Mouse (Mus musculus): ENCODE data around the gene Nkx3-2. TPM values are rescaled to one million over a fixed set of nuclear protein-coding genes. Genes with fewer than 3 reads are reported as not detected.

Nkx3-2 gene
- total RNA-seq, 4 experiments from 2014 or later = not detected

- DNase-seq (ENCODE audit: low spot score in 2 of 2) = no peak
Measured at GRCm38 (mm10) chr5:41762141-41762946, 2.0 kb downstream of the Nkx3-2 start.

DNA sequence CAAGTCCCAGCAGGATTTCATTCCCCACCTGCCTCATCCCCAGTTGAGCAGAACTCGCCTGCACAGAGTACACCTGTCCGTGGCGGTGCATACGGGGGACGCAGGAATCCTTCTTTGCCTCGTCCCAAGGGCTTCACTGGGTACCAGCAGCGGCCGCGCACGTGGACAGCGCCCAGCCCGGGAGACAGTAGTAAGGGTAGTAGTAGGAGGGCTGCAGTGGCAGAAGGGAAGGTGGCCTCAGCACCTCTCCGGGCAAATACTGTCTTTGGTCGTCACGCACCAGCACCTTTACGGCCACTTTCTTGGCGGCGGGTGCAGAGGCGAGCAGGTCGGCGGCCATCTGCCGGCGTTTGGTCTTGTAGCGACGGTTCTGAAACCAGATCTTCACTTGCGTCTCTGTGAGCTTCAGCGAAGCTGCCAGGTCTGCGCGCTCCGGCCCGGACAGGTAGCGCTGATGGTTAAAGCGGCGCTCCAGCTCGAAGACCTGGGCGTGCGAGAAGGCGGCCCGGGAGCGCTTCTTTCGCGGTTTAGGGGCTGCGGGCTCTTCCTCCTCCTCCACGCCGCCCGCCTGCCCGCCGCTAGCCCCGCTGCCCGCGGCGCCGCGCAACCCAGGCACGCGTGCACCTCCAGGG, 2.7 kb downstream of the Nkx3-2 start:
- no peak for DNase-seq (ENCODE audit: low spot score in 2 of 2)

DNA sequence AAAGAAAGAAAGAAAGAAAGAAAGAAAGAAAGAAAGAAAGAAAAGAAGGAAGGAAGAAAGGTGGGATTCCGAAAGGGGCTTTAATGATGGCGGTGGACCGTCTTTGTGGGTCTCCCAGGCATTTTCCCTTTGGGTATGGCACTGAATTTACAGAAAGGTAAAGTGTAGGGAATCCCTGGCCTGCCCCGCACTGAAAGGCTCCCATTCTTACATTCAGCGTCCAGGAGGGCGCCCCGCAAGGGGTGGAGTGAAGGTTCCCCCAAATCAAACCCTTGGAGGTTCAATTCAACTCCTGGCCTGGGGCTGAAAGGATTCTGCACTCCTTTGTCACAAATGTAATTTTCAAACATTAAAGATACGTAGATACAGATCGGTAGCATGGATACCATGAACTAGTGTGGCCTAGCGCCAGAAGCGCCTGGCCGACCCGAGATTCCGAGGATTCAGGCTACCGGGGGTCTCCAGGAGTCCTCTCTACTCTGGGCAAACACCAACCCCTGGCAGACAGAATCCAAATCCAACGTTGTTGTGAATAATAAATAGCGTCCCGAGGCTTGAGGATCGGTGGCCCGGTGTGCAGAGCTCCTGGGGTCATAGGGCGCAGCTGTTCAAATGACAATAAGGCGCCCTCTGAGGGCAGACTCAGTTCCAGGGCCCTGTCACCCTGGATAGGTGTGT, 3.3 kb downstream of the Nkx3-2 start:
- no peak for DNase-seq (ENCODE audit: low spot score in 2 of 2)

- no peak for DNase-seq (ENCODE audit: low spot score in 2 of 2)
Measured at GRCm38 (mm10) chr5:41760071-41760470, 4.2 kb downstream of the Nkx3-2 start.

DNA sequence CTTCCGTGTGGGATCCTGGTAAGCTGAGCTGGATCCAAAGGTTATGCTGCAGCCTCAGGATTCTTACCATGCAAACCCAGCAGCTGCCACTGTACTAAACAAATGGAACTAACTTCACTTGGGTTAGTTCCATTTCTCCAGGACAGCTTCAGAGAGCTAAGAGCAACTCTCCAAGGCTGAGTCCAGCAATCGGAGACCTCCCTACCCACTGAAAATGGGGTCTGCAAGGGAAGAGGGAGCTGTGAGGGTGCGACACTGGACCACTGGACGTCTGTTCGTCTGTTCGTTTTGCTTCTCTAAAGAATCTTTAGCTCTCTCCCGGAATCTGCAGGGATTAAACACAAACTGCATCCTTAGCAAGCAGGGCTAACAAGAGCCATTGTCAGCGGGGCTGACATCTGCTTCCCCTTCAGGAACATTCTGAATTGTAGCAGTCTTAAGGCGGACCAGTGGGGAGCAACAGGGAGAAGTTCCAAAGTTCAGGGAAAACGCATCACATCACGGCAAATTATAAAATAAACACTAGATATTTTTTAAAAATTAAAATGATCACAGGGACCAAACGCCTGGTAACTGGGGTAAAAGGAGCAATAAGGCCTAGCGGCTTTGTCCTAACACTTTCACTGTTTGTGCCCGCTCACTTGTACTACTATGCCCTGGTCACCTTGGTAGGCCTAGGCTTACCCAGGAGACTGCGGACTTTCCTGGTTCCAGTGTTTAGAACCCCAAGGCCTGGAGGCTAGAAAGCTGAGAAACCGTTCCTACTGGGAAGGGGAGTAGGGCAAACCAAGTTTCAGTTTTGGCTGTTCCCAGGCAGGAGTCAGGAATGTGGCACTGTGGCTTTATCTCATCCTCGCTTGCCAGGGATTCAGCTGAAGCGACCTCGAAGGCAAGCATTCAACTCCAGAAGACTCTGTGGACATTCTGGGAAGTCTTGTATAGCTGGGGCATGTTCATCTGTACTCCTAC, 5.3 kb downstream of the Nkx3-2 start:
- no peak for DNase-seq (ENCODE audit: low spot score in 2 of 2)

GRCm38 (mm10) chr5:41757338-41757737, 7.0 kb downstream of the Nkx3-2 start:
- DNase-seq (ENCODE audit: low spot score in 2 of 2) = no peak

- DNase-seq (ENCODE audit: low spot score in 2 of 2) = no peak
Measured at GRCm38 (mm10) chr5:41756396-41756795, 7.9 kb downstream of the Nkx3-2 start.

GRCm38 (mm10) chr5:41755373-41755960, 8.8 kb downstream of the Nkx3-2 start:
- DNase-seq (ENCODE audit: low spot score in 2 of 2) = no peak

DNA sequence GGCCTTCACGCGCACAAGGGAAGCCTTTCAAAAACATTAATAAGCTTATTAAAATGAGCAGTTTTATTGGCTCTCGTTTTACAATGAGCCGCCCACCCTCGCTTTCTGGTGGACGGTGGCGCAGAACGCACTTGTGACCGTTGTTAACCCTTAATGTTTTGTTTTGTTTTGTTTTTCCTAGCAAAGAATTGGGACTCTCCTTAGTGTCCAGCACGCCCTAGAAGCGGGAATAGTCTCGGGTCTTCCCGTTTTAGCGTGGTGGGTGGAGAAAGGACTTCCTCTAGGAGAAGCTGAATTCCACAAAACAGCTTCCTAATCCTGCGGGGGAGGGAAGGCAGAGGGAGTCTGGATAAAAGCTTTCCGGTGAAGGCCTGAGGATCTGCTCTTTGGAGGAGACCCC, 9.5 kb downstream of the Nkx3-2 start:
- DNase-seq (ENCODE audit: low spot score in 2 of 2) = no peak

DNA sequence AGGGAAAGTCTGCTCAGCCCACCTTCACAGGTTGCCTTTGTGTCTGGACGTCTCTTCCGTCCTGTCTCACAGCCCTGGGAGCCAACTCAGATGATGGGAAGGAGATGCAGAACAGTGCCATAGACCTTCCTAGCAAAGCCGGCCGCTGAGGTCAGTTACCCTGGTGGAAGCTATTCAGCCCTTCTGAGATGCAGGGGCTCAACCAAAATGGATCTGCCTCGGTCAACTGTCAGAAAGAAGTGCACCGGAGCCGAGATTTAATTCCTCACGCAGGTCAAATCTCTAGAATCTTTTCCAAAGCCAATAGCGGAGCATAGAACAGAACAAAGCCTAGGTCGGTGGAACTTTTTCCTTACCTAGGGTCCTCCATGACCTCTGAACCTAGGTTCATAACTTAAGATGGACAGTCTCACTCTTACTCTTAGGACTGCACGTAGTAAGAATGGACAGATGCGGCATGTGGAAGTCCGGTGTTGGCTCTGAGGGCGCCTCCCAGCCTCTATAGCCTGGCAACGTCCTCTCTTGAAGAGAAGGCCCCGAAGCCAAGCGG, 10.0 kb downstream of the Nkx3-2 start:
- no peak for DNase-seq (ENCODE audit: low spot score in 2 of 2)

DNA sequence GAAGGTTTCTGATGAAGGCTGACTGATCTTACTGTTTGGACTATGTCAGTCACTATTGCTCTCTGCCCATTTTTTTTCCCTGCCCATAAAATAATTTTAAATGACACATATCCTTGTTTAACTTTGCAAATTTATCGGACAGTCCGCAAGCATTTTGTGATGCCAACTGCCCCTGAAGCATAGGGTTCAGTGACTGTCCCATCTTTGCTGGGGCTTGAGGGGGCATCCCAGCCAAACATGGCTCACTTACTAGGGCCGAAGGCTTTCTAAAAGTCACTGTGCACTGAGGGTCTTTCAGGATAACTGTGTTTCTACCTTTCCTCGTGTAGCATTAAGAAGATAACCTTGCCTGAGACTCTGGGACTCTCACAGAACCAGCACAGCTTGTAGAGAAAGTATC, 11.6 kb downstream of the Nkx3-2 start:
- no peak for DNase-seq (ENCODE audit: low spot score in 2 of 2)

- DNase-seq (ENCODE audit: low spot score in 2 of 2) = no peak
Measured at GRCm38 (mm10) chr5:41744898-41745780, 19.2 kb downstream of the Nkx3-2 start.

- DNase-seq (ENCODE audit: low spot score in 2 of 2) = no peak
Measured at GRCm38 (mm10) chr5:41744234-41744633, 20.1 kb downstream of the Nkx3-2 start.

GRCm38 (mm10) chr5:41738817-41739216, 25.5 kb downstream of the Nkx3-2 start:
- no peak for DNase-seq (ENCODE audit: low spot score in 2 of 2)

- no peak for DNase-seq (ENCODE audit: low spot score in 2 of 2)
Measured at GRCm38 (mm10) chr5:41737039-41737438, 27.3 kb downstream of the Nkx3-2 start.

- DNase-seq (ENCODE audit: low spot score in 2 of 2) = no peak
Measured at GRCm38 (mm10) chr5:41727017-41727416, 37.3 kb downstream of the Nkx3-2 start.

GRCm38 (mm10) chr5:41725573-41725972, 38.7 kb downstream of the Nkx3-2 start:
- DNase-seq (ENCODE audit: low spot score in 2 of 2) = no peak

Measured in gastrocnemius, adult 8-10 months (tissue).